Mouse (Mus musculus) neural tube, embryonic 11.5 days (tissue): ENCODE results near the gene Lix1. TPM values are rescaled to one million over a fixed set of nuclear protein-coding genes. Genes with fewer than 3 reads are reported as not detected.

Experiments
- ATAC-seq: fragments of 200-750 bp; cut with Nextera tagmentation; 2 replicates; pipeline ENCODE4 v1.8.0; 2017; ENCODE audit warnings: moderate number of reproducible peaks, mild to moderate bottlenecking, moderate TSS enrichment, moderate library complexity; ENCODE audit not compliant: insufficient read depth, low FRiP score, low TSS enrichment
- DNase-seq: peaks from one replicate; pipeline ENCODE4 v3.0.0-alpha.2; 2015; ENCODE audit warnings: low spot score
- H3K27ac ChIP-seq: fragments of 300-500 bp; sonication (generic); 2 replicates; pipeline ENCODE4 v1.5.1; 2014; ENCODE audit warnings: low read depth, mild to moderate bottlenecking, low read length
- H3K27me3 ChIP-seq: fragments of 300-500 bp; sonication (generic); 2 replicates; pipeline ENCODE4 v1.6.1; 2014; ENCODE audit warnings: mild to moderate bottlenecking, low read length, mixed read lengths; ENCODE audit not compliant: control insufficient read depth, insufficient read depth
- H3K36me3 ChIP-seq: fragments of 300-500 bp; sonication (generic); 2 replicates; pipeline ENCODE4 v1.6.1; 2014; ENCODE audit warnings: mild to moderate bottlenecking, low read length, moderate library complexity, mixed read lengths; ENCODE audit not compliant: control insufficient read depth, insufficient read depth
- H3K4me1 ChIP-seq: fragments of 300-500 bp; sonication (generic); 2 replicates; pipeline ENCODE4 v1.6.1; 2014; ENCODE audit warnings: low read length, mixed read lengths; ENCODE audit not compliant: control insufficient read depth, insufficient read depth
- H3K4me2 ChIP-seq: fragments of 300-500 bp; sonication (generic); 2 replicates; pipeline ENCODE4 v1.6.1; 2014; ENCODE audit warnings: low read depth, mild to moderate bottlenecking, moderate library complexity
- H3K4me3 ChIP-seq: fragments of 300-500 bp; sonication (generic); 2 replicates; pipeline ENCODE4 v1.5.1; 2014; ENCODE audit warnings: low read depth, low read length
- H3K9ac ChIP-seq: fragments of 300-500 bp; sonication (generic); 2 replicates; pipeline ENCODE4 v1.6.1; 2014; ENCODE audit warnings: mild to moderate bottlenecking, low read length
- H3K9me3 ChIP-seq: fragments of 300-500 bp; sonication (generic); 2 replicates; pipeline ENCODE4 v1.6.1; 2016; ENCODE audit warnings: low read length; ENCODE audit not compliant: control insufficient read depth
- WGBS: fragments of 180-500 bp; shearing (Covaris S2); extraction: QIAGEN DNeasy Blood & Tissue Kit; methylation state at CpG from one replicate; pipeline ENCODE4 v1.1.7; 2014; 5-methylcytosine and 5-hydroxymethylcytosine counted together
- polyA plus RNA-seq: library from polyadenylated mRNA; unstranded; fragments of >200 nt; fragmentation: Nextera tagmentation; extraction: Ambion mirVana; gene quantifications from 2 replicates; pipeline ENCODE4 v1.2.1, GENCODE M21; 2014

Gene Lix1
- 12.4 and 14.7 TPM in 2 replicates for polyA plus RNA-seq

GRCm38 (mm10) chr17:17402222-17403004 is at the start of gene Lix1:
Gene Lix1, plus strand, starts transcription at chr17:17402672.
- H3K27ac ChIP-seq = no peak within 1 kb of the TSS
- 31% methylated on average over 6 of the region's 6 CpGs for WGBS
- peak within 1 kb of the TSS; percentile 21; the same call in 1 of the 2 replicates for H3K4me2 ChIP-seq
- no peak within 1 kb of the TSS for H3K9ac ChIP-seq
- H3K27me3 ChIP-seq = no peaks in the 10 kb centered on the region
- DNase-seq = peak; percentile 73
- peak; percentile 90 for ATAC-seq
- H3K9me3 ChIP-seq = no peaks in the 10 kb centered on the region
- 0 out of 2 replicates have a peak within 1 kb of the TSS, but pooled peaks have one; percentile 6 for H3K4me3 ChIP-seq
- no peaks in the 10 kb centered on the region for H3K4me1 ChIP-seq
- no peaks in the 10 kb centered on the region for H3K36me3 ChIP-seq

GRCm38 (mm10) chr17:17373550-17373917 is 28.9 kb upstream of the Lix1 start:
- ATAC-seq (no peak; the same call in none of the 2 replicates), DNase-seq (no peak)
- Histone ChIP-seq H3K27me3 (no peaks in the 10 kb centered on the region), H3K4me2 (peak overlapping the region; percentile 61), H3K36me3 (no peaks in the 10 kb centered on the region; the same call in 1 of the 2 replicates), H3K4me1 (0 out of 2 replicates have a peak, but pooled peaks cover 5% of the 10 kb centered on the region), H3K4me3 (peak overlapping the region; percentile 62), H3K27ac (peak overlapping the region; percentile 63), H3K9ac (peak overlapping the region; percentile 64), H3K9me3 (no peaks in the 10 kb centered on the region)
- 6% methylated on average over 6 of the region's 6 CpGs for WGBS

GRCm38 (mm10) chr17:17373918-17374910 is 28.3 kb upstream of the Lix1 start, which contains the start of gene Riok2:
Gene Riok2, plus strand, starts transcription at chr17:17374309.
- ATAC-seq = peak; percentile 97
- H3K9ac ChIP-seq = peak within 1 kb of the TSS; percentile 67
- WGBS = under 1% methylated on average over 48 of the region's 48 CpGs
- DNase-seq = peak; percentile 95
- peak within 1 kb of the TSS; percentile 61 for H3K4me2 ChIP-seq
- no peaks in the 10 kb centered on the region for H3K27me3 ChIP-seq
- 0 out of 2 replicates have a peak, but pooled peaks cover 5% of the 10 kb centered on the region for H3K4me1 ChIP-seq
- H3K27ac ChIP-seq = peak within 1 kb of the TSS; percentile 63
- no peaks in the 10 kb centered on the region; the same call in 1 of the 2 replicates for H3K36me3 ChIP-seq
- H3K9me3 ChIP-seq = no peaks in the 10 kb centered on the region
- H3K4me3 ChIP-seq = peak within 1 kb of the TSS; percentile 62

GRCm38 (mm10) chr17:17375581-17375980 is 26.9 kb upstream of the Lix1 start:
- Histone ChIP-seq H3K9ac (no peak overlapping the region), H3K27me3 (no peaks in the 10 kb centered on the region), H3K4me1 (0 out of 2 replicates have a peak, but pooled peaks cover 5% of the 10 kb centered on the region), H3K9me3 (no peaks in the 10 kb centered on the region), H3K27ac (no peak overlapping the region), H3K36me3 (no peaks in the 10 kb centered on the region; the same call in 1 of the 2 replicates), H3K4me3 (no peak overlapping the region), H3K4me2 (peak overlapping the region; percentile 61; the same call in 1 of the 2 replicates)
- WGBS = 92% methylated on average over 3 of the region's 3 CpGs
- ATAC-seq (no peak), DNase-seq (no peak)

GRCm38 (mm10) chr17:17383703-17384102 is 18.8 kb upstream of the Lix1 start:
- H3K4me2 ChIP-seq = no peak overlapping the region
- H3K9ac ChIP-seq = no peak overlapping the region
- H3K27me3 ChIP-seq = no peaks in the 10 kb centered on the region
- DNase-seq = no peak
- no peaks in the 10 kb centered on the region for H3K4me1 ChIP-seq
- H3K27ac ChIP-seq = no peak overlapping the region
- no peaks in the 10 kb centered on the region for H3K9me3 ChIP-seq
- WGBS = 96% methylated on average over 4 of the region's 4 CpGs
- peaks cover 5% of the 10 kb centered on the region; the same call in 1 of the 2 replicates for H3K36me3 ChIP-seq
- no peak for ATAC-seq
- H3K4me3 ChIP-seq = no peak overlapping the region

- Histone ChIP-seq H3K4me2 (no peak overlapping the region), H3K27me3 (no peaks in the 10 kb centered on the region), H3K9me3 (no peaks in the 10 kb centered on the region), H3K36me3 (peaks cover 5% of the 10 kb centered on the region; the same call in 1 of the 2 replicates), H3K4me1 (no peaks in the 10 kb centered on the region), H3K27ac (no peak overlapping the region), H3K9ac (no peak overlapping the region), H3K4me3 (no peak overlapping the region)
- no peak for ATAC-seq
- 88% methylated on average over 3 of the region's 3 CpGs for WGBS
- no peak for DNase-seq
Observed at GRCm38 (mm10) chr17:17384502-17384901, 18.0 kb upstream of the Lix1 start.

GRCm38 (mm10) chr17:17386117-17386516 is 16.4 kb upstream of the Lix1 start:
- Histone ChIP-seq H3K9ac (no peak overlapping the region), H3K4me2 (no peak overlapping the region), H3K4me1 (no peaks in the 10 kb centered on the region), H3K9me3 (no peaks in the 10 kb centered on the region), H3K4me3 (no peak overlapping the region), H3K36me3 (peaks cover 5% of the 10 kb centered on the region; the same call in 1 of the 2 replicates), H3K27ac (no peak overlapping the region), H3K27me3 (no peaks in the 10 kb centered on the region)
- 100% methylated on average over 2 of the region's 2 CpGs for WGBS
- no peak for DNase-seq
- ATAC-seq = no peak

- WGBS = 95% methylated on average over 4 of the region's 4 CpGs
- DNase-seq = no peak
- Histone ChIP-seq H3K9me3 (no peaks in the 10 kb centered on the region), H3K4me1 (no peaks in the 10 kb centered on the region), H3K4me2 (no peak overlapping the region), H3K4me3 (no peak overlapping the region), H3K9ac (no peak overlapping the region), H3K27ac (no peak overlapping the region), H3K36me3 (peaks cover 3% of the 10 kb centered on the region; the same call in 1 of the 2 replicates), H3K27me3 (no peaks in the 10 kb centered on the region)
- no peak for ATAC-seq
Observed at GRCm38 (mm10) chr17:17391823-17392222, 10.6 kb upstream of the Lix1 start.
